Mouse (Mus musculus): ENCODE results near the gene Pde1a. TPM values are rescaled to one million over a fixed set of nuclear protein-coding genes. Genes with fewer than 3 reads are reported as not detected.

Gene Pde1a
- total RNA-seq (2023) = not detected in 2 replicates

DNA sequence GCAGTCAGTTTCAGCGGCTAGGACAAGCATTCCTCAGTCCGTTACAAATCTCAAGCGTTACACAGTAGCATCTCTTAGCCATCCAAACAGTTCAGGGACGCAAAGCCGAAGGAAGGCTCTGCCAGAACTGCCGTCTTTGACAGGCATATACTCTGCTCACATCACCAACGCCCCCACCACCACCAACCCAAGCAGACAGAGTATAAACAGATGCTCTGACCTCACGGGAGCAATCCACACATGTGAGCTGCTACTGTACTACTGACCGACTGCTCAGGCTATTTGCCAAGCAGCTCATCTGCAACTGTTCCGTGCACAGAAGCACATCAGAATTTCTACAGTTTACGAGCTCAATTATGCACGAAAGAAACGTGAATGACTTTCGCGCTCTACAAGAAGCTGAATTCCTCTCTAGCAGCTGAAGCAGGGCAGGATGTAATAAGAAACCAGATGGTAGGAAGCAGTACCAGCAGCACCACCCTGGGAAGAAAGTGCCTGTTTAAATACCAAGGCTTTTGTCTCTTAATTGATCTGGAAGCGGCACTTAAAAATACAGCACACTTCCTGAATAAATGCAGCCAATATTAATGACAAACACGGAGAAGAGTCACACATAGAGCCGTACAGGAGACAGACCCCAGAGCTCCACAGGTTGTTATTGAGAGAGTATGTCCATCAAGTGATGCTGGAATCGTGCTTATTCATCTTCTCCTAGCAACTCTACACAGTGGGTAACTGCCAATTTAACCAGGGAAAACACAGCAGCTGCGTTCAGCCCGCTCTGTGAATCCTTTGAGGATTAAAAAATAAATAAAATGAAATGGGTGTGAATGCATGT lies at the start of gene Pde1a:
Gene Pde1a, minus strand, starts transcription at position 598 of the 838 bp plus-strand sequence.

Other genes with a start within 250 kb of the Pde1a start
- not detected in 2 replicates for gene Prdx6b, start 163.0 kb upstream of the Pde1a start, total RNA-seq (2023)
- gene Dnajc10, start 186.0 kb upstream of the Pde1a start, total RNA-seq (2023) = 35.2 and 39.2 TPM in 2 replicates

Data from neutrophil, adult 65 days (primary cell).